Mouse (Mus musculus): ENCODE measurements around the gene Cox5a. TPM values are rescaled to one million over a fixed set of nuclear protein-coding genes. Genes with fewer than 3 reads are reported as not detected.

Gene Cox5a
- polyA plus RNA-seq, 1 experiment from 2014 or later = 833 TPM

DNA sequence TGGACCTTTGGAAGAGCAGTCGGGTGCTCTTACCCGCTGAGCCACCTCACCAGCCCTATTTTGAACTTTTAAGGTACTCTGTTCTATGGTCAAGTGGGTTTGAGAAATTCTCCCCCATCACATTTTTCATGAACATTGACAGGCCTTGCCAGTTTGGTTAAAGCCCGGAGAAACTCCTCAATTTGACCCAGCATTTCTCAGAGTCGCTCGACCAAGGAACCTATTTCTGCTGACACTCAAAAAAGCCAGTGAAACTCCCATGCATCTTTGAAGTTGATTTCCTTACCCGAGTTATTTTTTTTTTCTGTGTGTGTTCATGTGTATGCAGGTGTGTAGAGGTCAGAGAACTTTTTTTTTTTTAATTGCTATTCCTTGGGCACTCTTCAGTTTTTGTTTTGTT lies 43.5 kb downstream of the Cox5a start:
- Histone ChIP-seq H3K27me3 (ENCODE audit: control insufficient read depth, insufficient read depth, low read depth, low read length) (no peaks in the 10 kb centered on the region), H3K4me3 (ENCODE audit: low read depth, low read length) (no peak overlapping the region), H3K27ac (ENCODE audit: low read length) (no peak overlapping the region), H3K36me3 (ENCODE audit: control insufficient read depth, insufficient read depth, low read length) (no peaks in the 10 kb centered on the region), H3K9me3 (replicated peaks; ENCODE audit: control insufficient read depth, low read length, poor library complexity, severe bottlenecking) (no peaks in the 10 kb centered on the region), H3K4me1 (ENCODE audit: control insufficient read depth, insufficient read depth, low read length) (peaks cover 25% of the 10 kb centered on the region), H3K4me2 (ENCODE audit: low read length) (no peak overlapping the region), H3K9ac (ENCODE audit: low read depth, low read length) (no peak overlapping the region)
- 95% methylated on average over 6 of the region's 6 CpGs for WGBS
- no peak for ATAC-seq

DNA sequence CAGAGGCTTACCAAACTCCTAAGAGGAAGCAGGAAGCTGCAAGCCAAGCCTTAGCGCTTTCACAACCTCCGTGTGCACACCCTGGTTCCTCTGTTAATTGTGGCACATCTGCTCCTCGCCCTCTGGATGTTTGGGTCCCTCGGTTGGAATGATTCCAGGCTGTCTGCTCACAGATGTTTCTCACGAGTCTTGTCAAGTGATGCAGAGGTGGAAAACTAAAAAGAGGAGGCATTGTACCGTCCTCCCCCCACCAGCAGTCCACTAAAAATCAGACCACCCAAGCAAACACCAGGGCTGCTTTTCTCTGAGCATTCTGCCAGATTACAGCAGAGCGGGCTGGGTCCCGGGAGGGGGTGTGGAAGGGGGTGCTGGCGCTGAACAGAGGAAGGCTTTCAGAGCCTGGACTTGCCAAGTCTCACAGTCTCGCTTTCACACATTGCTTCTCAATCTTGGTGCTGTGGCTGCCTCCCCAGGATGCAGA lies 44.7 kb downstream of the Cox5a start:
- peak overlapping the region; percentile 10; the same call in 1 of the 2 replicates for H3K27ac ChIP-seq (ENCODE audit: low read length)
- 55% methylated on average over 10 of the region's 10 CpGs for WGBS
- ATAC-seq = no peak
- no peak overlapping the region for H3K9ac ChIP-seq (ENCODE audit: low read depth, low read length)
- peaks cover 19% of the 10 kb centered on the region for H3K4me1 ChIP-seq (ENCODE audit: control insufficient read depth, insufficient read depth, low read length)
- no peaks in the 10 kb centered on the region for H3K36me3 ChIP-seq (ENCODE audit: control insufficient read depth, insufficient read depth, low read length)
- H3K4me2 ChIP-seq (ENCODE audit: low read length) = no peak overlapping the region
- H3K9me3 ChIP-seq (replicated peaks; ENCODE audit: control insufficient read depth, low read length, poor library complexity, severe bottlenecking) = no peaks in the 10 kb centered on the region
- H3K4me3 ChIP-seq (ENCODE audit: low read depth, low read length) = no peak overlapping the region
- H3K27me3 ChIP-seq (ENCODE audit: control insufficient read depth, insufficient read depth, low read depth, low read length) = no peaks in the 10 kb centered on the region

DNA sequence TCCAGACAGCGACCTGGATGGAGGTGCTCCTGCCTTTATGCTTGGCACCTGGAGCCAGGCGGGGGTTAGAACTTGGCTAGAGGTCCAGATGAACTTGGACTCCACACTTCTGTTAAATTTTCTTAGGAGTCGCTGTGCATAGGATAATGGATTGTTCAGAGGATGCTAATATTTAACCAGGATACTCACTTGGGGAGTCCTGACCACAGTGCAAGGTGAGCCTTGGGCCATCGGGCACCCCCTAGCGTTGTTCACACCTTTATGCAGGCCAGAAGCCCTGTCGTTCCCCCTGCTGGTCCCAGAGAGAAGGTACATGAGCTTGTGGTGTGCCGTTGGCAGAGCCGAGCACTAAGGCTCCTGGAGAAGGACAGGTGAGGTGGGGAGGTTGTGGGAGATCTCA lies 45.8 kb downstream of the Cox5a start:
- no peak overlapping the region for H3K27ac ChIP-seq (ENCODE audit: low read length)
- H3K9me3 ChIP-seq (replicated peaks; ENCODE audit: control insufficient read depth, low read length, poor library complexity, severe bottlenecking) = no peaks in the 10 kb centered on the region
- H3K27me3 ChIP-seq (ENCODE audit: control insufficient read depth, insufficient read depth, low read depth, low read length) = no peaks in the 10 kb centered on the region
- H3K9ac ChIP-seq (ENCODE audit: low read depth, low read length) = no peak overlapping the region
- no peaks in the 10 kb centered on the region for H3K36me3 ChIP-seq (ENCODE audit: control insufficient read depth, insufficient read depth, low read length)
- ATAC-seq = no peak
- WGBS = 59% methylated on average over 8 of the region's 8 CpGs
- H3K4me3 ChIP-seq (ENCODE audit: low read depth, low read length) = no peak overlapping the region
- no peak overlapping the region for H3K4me2 ChIP-seq (ENCODE audit: low read length)
- peaks cover 13% of the 10 kb centered on the region for H3K4me1 ChIP-seq (ENCODE audit: control insufficient read depth, insufficient read depth, low read length)

DNA sequence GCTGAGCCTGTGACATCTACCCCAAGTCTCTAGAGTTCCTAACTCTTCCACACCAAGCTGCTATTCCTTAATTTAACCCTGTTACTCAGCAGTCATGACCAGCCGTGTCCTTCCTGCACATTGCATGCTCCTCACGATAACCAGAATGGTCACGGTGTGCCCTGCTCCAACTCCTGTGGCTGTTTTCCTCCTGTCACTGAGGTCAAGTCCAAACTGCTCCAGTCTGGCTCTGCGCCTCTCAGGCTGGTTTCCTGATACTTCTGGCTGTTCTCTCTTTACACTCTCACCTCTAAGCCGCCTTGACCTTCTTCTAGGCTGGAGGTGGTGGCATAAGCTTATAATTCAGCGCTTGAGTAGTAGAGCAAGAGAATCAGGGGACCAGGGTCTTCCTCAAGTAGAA lies 47.4 kb downstream of the Cox5a start:
- no peaks in the 10 kb centered on the region for H3K4me1 ChIP-seq (ENCODE audit: control insufficient read depth, insufficient read depth, low read length)
- no peak overlapping the region for H3K4me3 ChIP-seq (ENCODE audit: low read depth, low read length)
- no peaks in the 10 kb centered on the region for H3K27me3 ChIP-seq (ENCODE audit: control insufficient read depth, insufficient read depth, low read depth, low read length)
- no peak for ATAC-seq
- H3K4me2 ChIP-seq (ENCODE audit: low read length) = no peak overlapping the region
- H3K9me3 ChIP-seq (replicated peaks; ENCODE audit: control insufficient read depth, low read length, poor library complexity, severe bottlenecking) = no peaks in the 10 kb centered on the region
- 95% methylated on average over 6 of the region's 6 CpGs for WGBS
- no peak overlapping the region for H3K27ac ChIP-seq (ENCODE audit: low read length)
- H3K36me3 ChIP-seq (ENCODE audit: control insufficient read depth, insufficient read depth, low read length) = no peaks in the 10 kb centered on the region
- H3K9ac ChIP-seq (ENCODE audit: low read depth, low read length) = no peak overlapping the region

DNA sequence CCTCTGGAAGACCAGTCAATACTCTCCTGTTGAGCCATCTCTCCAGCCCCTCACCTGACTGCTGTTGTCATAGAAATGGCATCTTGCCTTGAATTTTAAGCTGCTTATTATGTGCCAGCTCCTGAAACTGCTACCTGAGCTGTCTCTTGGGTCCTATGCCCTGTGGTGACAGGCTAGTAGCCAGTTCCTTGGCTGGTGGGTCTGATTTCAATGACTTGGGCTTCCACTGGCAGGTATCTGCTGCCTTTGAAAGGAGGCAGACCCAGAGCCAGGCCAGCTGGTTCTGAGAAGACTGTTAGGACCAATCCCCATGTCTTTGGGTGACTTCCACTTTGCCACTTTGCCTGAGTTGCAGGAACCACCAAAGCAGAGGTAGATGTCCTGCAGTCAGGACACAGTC lies 53.3 kb downstream of the Cox5a start:
- H3K27ac ChIP-seq (ENCODE audit: low read length) = no peak overlapping the region
- ATAC-seq = no peak
- no peaks in the 10 kb centered on the region for H3K4me1 ChIP-seq (ENCODE audit: control insufficient read depth, insufficient read depth, low read length)
- peaks cover 13% of the 10 kb centered on the region for H3K36me3 ChIP-seq (ENCODE audit: control insufficient read depth, insufficient read depth, low read length)
- H3K4me3 ChIP-seq (ENCODE audit: low read depth, low read length) = no peak overlapping the region
- H3K9me3 ChIP-seq (replicated peaks; ENCODE audit: control insufficient read depth, low read length, poor library complexity, severe bottlenecking) = no peaks in the 10 kb centered on the region
- no peak overlapping the region for H3K4me2 ChIP-seq (ENCODE audit: low read length)
- H3K9ac ChIP-seq (ENCODE audit: low read depth, low read length) = no peak overlapping the region
- H3K27me3 ChIP-seq (ENCODE audit: control insufficient read depth, insufficient read depth, low read depth, low read length) = no peaks in the 10 kb centered on the region

DNA sequence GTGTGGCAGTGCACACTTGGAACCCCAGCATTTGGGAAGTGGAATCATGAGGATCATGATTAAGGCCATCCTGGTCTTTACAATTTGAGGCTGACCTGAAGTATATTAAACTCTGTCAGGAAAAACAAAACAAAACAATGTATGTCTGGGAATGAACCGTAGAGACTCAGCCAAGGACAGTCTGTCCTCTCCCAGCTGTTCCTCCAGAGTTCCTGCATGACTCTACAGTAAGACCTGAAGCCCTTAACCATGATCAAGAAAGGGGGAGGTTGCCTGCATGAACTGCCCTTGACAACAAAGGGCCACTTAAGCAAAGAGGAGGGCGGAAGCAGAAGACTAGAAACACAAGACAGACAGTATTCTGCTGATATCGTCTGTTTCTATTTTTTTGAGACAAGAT lies 54.5 kb downstream of the Cox5a start:
- no peaks in the 10 kb centered on the region for H3K27me3 ChIP-seq (ENCODE audit: control insufficient read depth, insufficient read depth, low read depth, low read length)
- no peak overlapping the region for H3K4me2 ChIP-seq (ENCODE audit: low read length)
- no peaks in the 10 kb centered on the region for H3K4me1 ChIP-seq (ENCODE audit: control insufficient read depth, insufficient read depth, low read length)
- H3K9ac ChIP-seq (ENCODE audit: low read depth, low read length) = no peak overlapping the region
- WGBS = 85% methylated on average over 3 of the region's 3 CpGs
- no peak overlapping the region for H3K4me3 ChIP-seq (ENCODE audit: low read depth, low read length)
- H3K36me3 ChIP-seq (ENCODE audit: control insufficient read depth, insufficient read depth, low read length) = peaks cover 13% of the 10 kb centered on the region
- H3K27ac ChIP-seq (ENCODE audit: low read length) = no peak overlapping the region
- ATAC-seq = no peak
- no peaks in the 10 kb centered on the region for H3K9me3 ChIP-seq (replicated peaks; ENCODE audit: control insufficient read depth, low read length, poor library complexity, severe bottlenecking)

DNA sequence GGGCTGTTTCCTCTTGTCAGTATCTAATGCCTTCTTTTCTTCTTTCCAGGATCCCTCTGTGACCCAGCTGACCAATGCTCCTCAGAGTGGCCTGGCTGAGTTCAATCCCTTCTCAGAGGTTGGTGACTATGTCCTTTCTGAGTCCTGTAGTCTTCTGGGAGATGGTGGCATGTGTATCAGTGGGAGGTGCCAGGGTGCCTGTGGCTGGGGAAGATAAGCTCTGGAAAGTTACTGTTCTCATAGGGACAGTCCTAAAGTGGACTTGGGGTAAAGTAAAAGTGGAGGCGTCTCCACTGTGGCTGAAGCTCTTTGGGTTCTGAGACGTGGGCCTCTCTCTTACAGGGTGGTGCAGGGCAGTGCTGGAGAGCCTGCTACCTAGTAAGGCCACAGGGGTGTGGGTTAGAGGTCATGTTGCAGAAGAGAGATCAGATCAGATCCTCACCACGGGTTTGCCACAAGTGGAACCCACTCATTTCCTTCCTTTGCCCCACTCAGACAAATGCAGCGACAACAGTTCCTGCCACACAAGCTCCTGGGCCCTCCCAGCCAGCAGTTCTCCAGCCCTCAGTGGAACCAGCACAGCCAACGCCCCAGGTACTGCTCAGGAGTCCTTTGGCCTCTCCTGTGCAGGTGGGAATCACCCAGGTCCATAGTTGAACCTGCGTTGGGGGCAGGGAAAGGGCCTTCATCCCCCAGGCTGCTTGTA lies 56.2 kb downstream of the Cox5a start:
- Histone ChIP-seq H3K9ac (ENCODE audit: low read depth, low read length) (no peak overlapping the region), H3K36me3 (ENCODE audit: control insufficient read depth, insufficient read depth, low read length) (peaks cover 25% of the 10 kb centered on the region)
- WGBS = 91% methylated on average over 6 of the region's 6 CpGs

More for the DNA sequence above, 56.2 kb downstream of the Cox5a start:
- Histone ChIP-seq H3K4me3 (ENCODE audit: low read depth, low read length) (no peak overlapping the region), H3K27ac (ENCODE audit: low read length) (no peak overlapping the region), H3K9me3 (replicated peaks; ENCODE audit: control insufficient read depth, low read length, poor library complexity, severe bottlenecking) (no peaks in the 10 kb centered on the region), H3K4me2 (ENCODE audit: low read length) (no peak overlapping the region), H3K4me1 (ENCODE audit: control insufficient read depth, insufficient read depth, low read length) (no peaks in the 10 kb centered on the region), H3K27me3 (ENCODE audit: control insufficient read depth, insufficient read depth, low read depth, low read length) (no peaks in the 10 kb centered on the region)
- no peak for ATAC-seq

Other genes starting within 250 kb of the Cox5a start
- 24.0 and 25.5 TPM in 2 replicates for gene Ppcdc, start 81.2 kb upstream of the Cox5a start, polyA plus RNA-seq (2015; fragmentation: Nextera tagmentation; extraction: Ambion mirVana)
- 168 and 191 TPM in 2 replicates for gene Scamp5, start 53.2 kb upstream of the Cox5a start, polyA plus RNA-seq (2015; fragmentation: Nextera tagmentation; extraction: Ambion mirVana)
- 24.7 and 30.0 TPM in 2 replicates for gene Rpp25, start 17.2 kb upstream of the Cox5a start, polyA plus RNA-seq (2015; fragmentation: Nextera tagmentation; extraction: Ambion mirVana)
- gene Fam219b, start 16.3 kb downstream of the Cox5a start, polyA plus RNA-seq (2015; fragmentation: Nextera tagmentation; extraction: Ambion mirVana) = 23.2 and 24.2 TPM in 2 replicates
- 75.4 and 77.6 TPM in 2 replicates for gene Mpi, start 31.5 kb downstream of the Cox5a start, polyA plus RNA-seq (2015; fragmentation: Nextera tagmentation; extraction: Ambion mirVana)
- 44.1 and 44.2 TPM in 2 replicates for gene Scamp2, start 39.7 kb downstream of the Cox5a start, polyA plus RNA-seq (2015; fragmentation: Nextera tagmentation; extraction: Ambion mirVana)
- gene Ulk3, start 68.2 kb downstream of the Cox5a start, polyA plus RNA-seq (2015; fragmentation: Nextera tagmentation; extraction: Ambion mirVana) = 29.5 and 38.3 TPM in 2 replicates
- gene Cplx3, start 85.0 kb downstream of the Cox5a start, polyA plus RNA-seq (2015; fragmentation: Nextera tagmentation; extraction: Ambion mirVana) = 0.46 and 1.3 TPM in 2 replicates
- not detected in 2 replicates for gene Lman1l, start 99.5 kb downstream of the Cox5a start, polyA plus RNA-seq (2015; fragmentation: Nextera tagmentation; extraction: Ambion mirVana)
- 38.2 and 39.2 TPM in 2 replicates for gene Csk, start 132.4 kb downstream of the Cox5a start, polyA plus RNA-seq (2015; fragmentation: Nextera tagmentation; extraction: Ambion mirVana)
- not detected in 2 replicates for gene Cyp1a2, start 162.4 kb downstream of the Cox5a start, polyA plus RNA-seq (2015; fragmentation: Nextera tagmentation; extraction: Ambion mirVana)
- 0.06 and 0.12 TPM in 2 replicates for gene Cyp1a1, start 166.7 kb downstream of the Cox5a start, polyA plus RNA-seq (2015; fragmentation: Nextera tagmentation; extraction: Ambion mirVana)
- gene Edc3, start 187.3 kb downstream of the Cox5a start, polyA plus RNA-seq (2015; fragmentation: Nextera tagmentation; extraction: Ambion mirVana) = 31.8 and 34.7 TPM in 2 replicates
- gene Clk3, start 244.6 kb downstream of the Cox5a start, polyA plus RNA-seq (2015; fragmentation: Nextera tagmentation; extraction: Ambion mirVana) = 58.8 and 62.9 TPM in 2 replicates

Data from midbrain, embryonic 16.5 days (tissue).